Mouse (Mus musculus) NIH3T3 (cell line): ENCODE measurements around the gene Prdm10.

Source experiments
- DNase-seq: peaks from one replicate; pipeline ENCODE4 v3.0.0-alpha.2; 2012; ENCODE audit warnings: low read depth

Gene Prdm10

DNA sequence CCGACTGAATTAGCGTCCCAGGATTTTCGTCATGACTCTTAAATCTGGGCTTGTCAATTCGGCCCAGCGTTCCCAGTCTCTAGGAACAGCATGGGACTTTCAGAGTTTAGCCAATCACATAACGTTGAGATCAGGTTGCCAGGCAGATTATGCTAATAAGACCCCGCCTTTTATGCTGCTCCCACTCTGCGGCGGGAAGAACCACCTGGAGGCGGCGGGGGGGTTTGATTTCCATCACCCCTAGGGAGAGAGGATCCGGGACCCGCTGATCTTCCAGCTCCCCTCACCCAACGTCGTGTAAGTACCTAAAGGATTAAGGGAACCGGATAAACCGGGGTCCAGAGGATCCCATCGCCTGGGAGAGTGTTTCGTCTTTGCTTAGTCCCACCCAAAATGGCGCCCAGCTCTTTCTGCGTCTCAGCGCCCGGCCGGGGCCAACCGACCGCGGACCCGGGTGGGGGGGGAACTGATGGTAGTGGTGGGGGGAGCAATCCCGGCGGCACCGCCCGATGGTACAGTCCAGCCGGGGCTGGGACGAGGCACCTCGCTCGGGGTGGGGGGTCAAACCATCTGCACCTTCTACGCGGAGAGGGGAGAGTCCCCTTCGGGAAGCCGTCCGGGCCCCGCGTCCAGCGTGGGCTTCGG lies at the start of gene Prdm10:
Prdm10 (plus strand) TSS at position 173 of the 645 bp plus-strand sequence.
- DNase-seq, result peak; percentile 94

GRCm38 (mm10) chr9:31235030-31235429 lies 45.3 kb upstream of the Prdm10 start:
- DNase-seq, result no peak

DNA sequence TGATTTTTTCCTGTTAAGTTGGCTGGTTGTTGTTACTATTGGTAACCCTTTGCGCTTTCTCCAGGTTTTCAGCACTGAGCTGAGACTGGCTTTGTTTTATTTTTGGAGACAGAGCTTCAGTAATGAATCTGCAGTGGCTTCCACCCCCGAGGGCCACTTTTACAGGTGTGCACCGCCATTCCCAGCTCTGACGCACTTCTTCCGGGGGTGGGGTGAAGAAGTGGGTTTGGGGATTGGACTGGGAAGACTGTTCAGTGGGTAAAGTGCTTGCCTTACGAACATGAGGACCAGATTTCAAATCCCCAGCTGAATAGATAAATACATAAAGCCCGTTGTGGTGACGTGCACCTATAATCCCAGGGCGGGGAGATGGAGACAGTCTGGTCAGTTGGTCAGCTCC lies 44.8 kb upstream of the Prdm10 start:
- no peak for DNase-seq

- no peak for DNase-seq
Measured at GRCm38 (mm10) chr9:31236079-31236478, 44.3 kb upstream of the Prdm10 start.

DNA sequence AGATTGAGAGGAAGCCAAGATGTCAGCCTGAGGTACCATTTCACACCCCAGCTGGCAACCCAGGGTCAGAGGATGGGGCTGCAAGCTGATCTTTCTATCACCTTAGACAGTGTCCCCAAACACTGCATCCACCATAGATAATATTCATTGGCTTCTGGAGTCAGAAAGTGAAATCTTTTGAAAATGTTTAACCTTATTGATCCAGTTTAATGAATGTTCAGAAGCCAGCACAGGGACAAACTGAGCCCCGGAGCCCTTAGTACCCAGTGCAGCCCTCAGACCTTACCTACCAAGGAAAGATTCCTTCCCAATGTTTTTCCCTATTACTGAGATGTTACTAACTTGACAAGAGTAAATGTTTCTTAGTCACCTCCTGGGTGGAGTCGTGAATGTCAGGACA lies 41.8 kb upstream of the Prdm10 start:
- DNase-seq, result no peak

DNA sequence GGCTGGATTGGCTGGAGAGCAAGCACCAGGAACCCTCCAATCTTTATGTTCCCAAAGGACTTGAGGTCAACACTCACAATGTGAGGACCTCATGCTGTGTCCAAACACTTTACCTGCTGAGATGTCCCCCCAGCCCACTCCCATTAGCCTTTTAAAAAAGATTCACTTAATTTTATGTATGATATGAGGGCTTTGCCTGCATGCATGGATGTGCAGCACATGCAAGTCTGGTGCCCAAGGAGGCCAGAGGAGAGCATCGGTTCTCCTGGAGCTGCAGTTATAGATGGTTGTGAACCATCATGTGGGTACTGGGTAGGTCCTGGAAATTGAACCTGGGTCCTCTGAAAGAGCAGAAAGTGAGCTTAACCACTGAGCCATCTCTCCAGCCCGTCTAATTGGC lies 40.8 kb upstream of the Prdm10 start:
- DNase-seq, result no peak

DNA sequence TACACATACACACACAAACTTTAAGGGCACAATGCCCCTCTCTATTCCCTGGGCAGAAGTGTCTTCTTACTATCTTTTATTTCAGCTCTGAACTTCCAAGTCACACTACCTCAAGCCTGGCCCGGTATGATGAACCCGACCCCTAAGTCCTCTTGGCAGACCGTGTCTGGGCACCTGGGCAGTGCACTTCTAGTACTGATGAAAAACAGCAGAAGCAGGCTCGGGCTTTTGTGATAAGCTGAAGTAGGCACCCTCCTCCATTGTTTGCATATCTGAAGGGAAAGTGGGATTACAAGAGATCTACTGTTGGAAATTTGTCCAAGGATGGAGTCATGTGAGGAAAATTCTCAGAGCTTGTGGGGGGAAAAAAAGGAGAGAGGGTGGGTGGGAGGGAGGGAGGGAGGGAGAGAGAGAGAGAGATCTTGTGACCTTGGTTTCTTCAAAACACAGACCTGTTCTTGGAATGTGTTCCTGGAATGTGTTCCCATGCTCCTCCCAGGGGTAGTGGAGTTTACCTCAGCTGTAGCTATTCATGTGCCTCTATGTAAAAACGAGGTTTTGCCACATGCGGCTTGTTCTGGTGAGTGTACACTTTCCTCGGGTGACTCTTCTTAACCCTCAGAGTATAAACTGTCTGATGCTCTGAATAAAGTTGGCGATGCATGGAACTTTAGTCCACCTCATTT lies 39.7 kb upstream of the Prdm10 start:
- DNase-seq, result peak; percentile 5

DNA sequence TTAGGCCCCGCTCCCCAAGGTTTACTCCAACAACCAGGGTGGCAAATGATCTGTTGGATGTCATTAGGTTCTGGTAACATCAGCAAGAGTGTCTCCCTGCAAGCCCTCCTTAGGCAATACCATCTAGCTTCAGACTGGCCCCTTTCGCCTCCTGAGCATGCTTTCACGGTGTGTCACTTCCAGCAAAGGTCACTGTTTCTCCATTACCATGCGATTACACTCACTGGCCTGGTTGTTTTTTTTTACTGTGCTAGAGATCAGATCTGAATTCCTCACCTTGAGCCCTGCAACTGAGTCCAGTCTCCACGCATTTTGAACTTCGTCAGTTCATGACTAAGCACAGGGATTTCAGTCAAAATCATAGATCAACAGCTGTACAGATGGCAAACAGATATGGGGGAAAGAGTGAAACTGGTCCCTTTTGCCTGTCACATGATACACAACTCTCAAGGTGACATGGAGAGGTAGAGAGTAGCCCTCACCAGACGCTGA lies 39.1 kb upstream of the Prdm10 start:
- DNase-seq, result peak; percentile 31

GRCm38 (mm10) chr9:31243306-31243938 lies 36.9 kb upstream of the Prdm10 start:
- no peak for DNase-seq

DNA sequence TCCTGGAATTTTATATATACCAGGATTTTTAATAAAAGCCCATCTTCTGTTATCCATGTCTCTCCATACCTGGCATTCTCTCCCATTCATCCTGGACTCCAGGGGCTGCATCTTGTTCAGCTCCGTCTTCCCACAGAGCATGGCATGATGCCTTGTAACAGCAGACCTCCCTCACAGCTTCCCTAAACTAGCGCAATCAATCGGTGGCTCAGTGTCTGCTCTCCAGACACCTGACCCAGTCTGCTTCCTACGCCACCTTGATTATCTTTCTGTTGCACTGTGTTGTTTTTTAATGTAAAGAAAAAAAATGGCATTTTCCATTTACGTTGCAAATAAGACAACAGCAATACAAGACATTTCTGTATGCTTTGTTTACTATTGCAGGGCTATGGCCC lies 36.4 kb upstream of the Prdm10 start:
- DNase-seq, result no peak

DNA sequence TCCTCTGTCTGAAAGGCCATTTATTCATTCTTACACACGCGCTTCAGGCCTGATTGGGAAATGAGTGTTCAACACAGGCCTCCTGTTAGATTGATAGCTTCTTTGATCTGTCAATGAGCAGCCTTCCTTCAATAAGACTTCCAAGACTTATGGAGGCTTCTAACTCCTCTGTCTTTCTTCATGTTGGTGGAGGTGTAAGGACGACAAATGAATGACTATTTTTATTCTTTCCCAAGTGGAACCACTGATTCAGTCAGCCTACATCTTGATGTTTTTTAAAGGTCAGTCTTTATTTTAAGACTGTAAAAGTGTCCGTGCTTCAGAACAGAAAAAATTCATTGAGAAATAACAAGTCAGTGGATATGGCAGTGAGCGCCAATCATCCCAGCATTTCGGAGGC lies 35.3 kb upstream of the Prdm10 start:
- DNase-seq, result no peak

DNA sequence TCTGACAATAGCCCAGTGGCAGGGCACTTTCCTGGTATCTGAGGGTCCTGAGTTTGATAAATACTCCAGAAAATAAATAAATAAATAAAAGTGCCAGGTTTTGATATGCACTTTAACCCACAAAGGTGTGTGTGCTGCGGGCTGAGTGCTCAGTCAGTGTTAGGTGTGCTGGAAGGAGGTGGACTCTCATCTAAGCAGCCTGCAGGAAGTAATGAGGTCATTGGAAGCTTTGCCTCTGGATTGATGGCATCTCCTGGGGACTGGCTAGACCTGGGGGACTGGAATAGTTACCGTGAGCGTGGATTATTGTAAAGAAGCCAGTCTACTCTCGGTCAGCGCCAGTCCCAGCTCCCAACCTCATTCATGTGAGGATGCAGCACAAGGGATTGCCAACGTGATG lies 33.9 kb upstream of the Prdm10 start:
- DNase-seq, result no peak

GRCm38 (mm10) chr9:31247447-31248220 lies 32.7 kb upstream of the Prdm10 start:
- DNase-seq, result no peak

- no peak for DNase-seq
Measured at GRCm38 (mm10) chr9:31252182-31252799, 28.0 kb upstream of the Prdm10 start.

- no peak for DNase-seq
Measured at GRCm38 (mm10) chr9:31253311-31253734, 27.0 kb upstream of the Prdm10 start.

DNA sequence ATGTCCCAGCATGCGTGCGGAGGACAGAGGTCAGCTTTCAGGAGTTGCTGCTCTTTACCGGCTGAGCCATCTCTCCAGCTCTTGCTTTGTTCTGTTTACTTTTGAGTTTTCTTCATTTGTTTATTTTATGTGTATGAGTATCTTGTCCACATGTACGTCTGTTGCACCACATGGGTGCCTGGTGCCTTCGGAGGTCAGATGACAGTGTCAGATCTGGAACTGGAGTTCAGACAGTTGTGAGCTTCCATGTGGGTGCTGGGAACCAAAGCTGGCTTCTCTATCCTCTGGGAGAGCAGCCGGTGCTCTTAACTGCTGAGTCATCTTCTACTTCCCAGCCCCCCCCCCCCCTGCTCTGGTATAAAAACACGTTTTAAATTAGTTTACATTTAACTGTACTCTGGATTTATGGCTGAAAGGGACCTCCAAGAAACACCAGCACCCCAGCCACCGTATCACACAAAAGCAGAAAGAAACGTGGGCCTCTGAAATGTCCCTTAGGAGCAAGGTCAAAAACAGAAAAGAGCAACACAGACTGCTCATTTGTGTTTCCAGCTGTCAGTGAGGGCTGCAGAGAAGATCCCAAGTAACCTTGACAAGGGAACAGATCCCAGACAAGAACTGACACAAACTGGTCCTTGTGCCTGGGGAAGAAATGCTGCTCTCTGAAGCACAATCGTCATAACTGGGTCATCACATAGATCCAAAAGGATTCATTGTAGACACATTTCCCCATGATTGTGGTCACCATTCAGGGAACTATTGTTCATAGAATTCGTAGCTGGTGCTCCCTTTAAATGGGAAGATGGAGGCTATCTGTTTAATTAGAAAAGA lies 26.3 kb upstream of the Prdm10 start:
- no peak for DNase-seq

DNA sequence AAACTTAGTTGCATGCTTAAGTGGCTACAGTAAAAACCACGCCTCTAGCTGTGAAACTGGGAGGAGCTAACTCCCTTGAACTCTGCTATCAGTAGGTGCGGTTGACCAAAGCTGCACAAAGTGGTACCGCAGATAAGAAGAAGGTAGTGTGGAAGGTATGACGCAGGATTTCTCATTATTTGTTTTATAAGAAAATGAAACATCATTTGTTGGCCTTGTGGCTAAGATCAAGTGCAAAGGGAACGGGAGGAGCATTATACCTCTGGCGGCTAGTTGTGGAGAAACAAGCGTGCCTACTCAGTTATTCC lies 25.7 kb upstream of the Prdm10 start:
- no peak for DNase-seq

- DNase-seq, result no peak
Measured at GRCm38 (mm10) chr9:31255953-31256352, 24.4 kb upstream of the Prdm10 start.

DNA sequence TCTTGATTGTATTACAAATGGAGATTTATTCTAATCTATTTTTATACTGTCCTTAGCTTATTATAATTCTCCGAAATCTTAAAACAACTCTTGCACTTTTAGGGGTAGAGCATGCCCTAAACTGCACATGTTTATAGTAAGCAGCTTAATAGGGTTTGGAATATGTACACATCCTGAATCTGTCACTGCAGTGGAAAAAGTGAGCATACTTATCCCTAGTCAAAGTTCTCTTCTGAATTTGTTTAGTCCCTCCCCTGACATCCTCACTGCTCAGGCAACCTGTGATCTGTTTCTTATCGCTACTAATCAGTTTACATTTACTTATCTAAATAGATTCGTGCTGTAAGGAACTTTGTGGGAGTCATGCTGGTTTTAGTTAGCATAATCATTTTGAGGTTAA lies 22.1 kb upstream of the Prdm10 start:
- no peak for DNase-seq

DNA sequence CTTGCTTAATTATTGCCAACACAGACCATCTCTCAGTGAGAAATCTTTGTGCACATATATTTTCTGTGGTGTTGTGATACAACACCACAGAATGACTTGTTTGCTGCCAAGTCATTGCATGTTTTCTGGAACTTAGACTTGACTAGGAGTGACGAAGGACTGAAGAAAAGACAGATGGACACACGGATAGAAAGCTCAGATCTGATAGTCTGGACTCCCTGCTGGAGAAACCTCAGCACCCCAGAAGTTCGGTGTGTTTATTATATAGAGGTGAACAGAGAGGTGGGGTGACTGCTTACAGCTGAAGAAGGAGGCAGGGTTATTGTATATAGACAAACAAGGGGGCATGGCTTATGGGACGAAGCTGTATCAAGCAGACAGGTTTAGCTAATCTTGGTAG lies 20.1 kb upstream of the Prdm10 start:
- DNase-seq, result no peak
